Mouse (Mus musculus): ENCODE measurements around the gene Prdm5.

DNA sequence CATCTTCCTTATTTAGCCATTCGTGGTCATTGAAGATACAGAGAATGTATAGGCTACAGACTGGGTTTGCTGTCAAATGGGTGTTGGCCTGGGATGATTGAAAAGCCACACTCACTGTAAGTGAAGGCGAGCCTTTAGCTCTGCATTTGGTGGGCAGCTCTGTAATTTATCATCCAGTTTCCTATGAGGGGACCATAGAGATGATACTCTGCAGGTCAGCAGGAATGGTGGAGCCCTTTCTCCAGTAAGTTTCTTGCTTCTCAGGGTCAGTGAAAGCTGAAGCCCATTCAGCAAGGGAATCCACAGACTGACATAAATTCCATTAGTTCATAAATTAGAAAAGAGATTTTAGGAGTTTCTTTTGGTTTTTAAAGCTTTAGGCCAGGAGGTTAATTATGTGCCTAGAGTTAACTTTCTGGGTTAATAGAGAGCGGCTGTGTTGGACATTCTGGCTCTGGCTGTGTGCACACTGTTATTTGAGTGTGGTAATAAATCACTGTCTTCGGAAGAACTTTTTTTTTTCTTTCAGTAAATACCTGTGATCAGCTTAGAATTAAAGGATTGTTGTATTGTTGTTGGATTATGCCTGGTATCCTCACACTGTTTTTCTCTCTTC is 113.4 kb downstream of the Prdm5 start:
- TF ChIP-seq GATA1 (IDR thresholded peaks at IDR 0.05; ENCODE audit: low read length) (no peak), TAL1 (IDR thresholded peaks at IDR 0.05; ENCODE audit: low read length) (no peak)

Data from erythroblast, embryonic 14.5 days (primary cell).